Mouse (Mus musculus) embryonic facial prominence, embryonic 14.5 days (tissue): ENCODE results near the gene Rbm8a. TPM values are rescaled to one million over a fixed set of nuclear protein-coding genes. Genes with fewer than 3 reads are reported as not detected.
A peak's percentile ranks its signal among the peaks of the same experiment; 100 is the strongest.

Source experiments
- ATAC-seq: fragments of 200-750 bp; cut with Nextera tagmentation; 2 replicates; pipeline ENCODE4 v1.8.0; 2017; ENCODE audit warnings: low read depth, moderate number of reproducible peaks, moderate TSS enrichment
- DNase-seq: peaks from one replicate; pipeline ENCODE4 v3.0.0-alpha.2; 2015; ENCODE audit warnings: low spot score
- H3K27ac ChIP-seq: fragments of 300-500 bp; sonication (generic); replicated peaks from 2 replicates; pipeline ENCODE4 v1.5.1; 2014; ENCODE audit warnings: low read depth, mild to moderate bottlenecking, low read length, moderate library complexity
- H3K27me3 ChIP-seq: fragments of 300-500 bp; sonication (generic); replicated peaks from 2 replicates; pipeline ENCODE4 v1.6.1; 2014; ENCODE audit warnings: low read length; ENCODE audit not compliant: control insufficient read depth, insufficient read depth
- H3K36me3 ChIP-seq: fragments of 300-500 bp; sonication (generic); 2 replicates; pipeline ENCODE4 v1.6.1; 2014; ENCODE audit warnings: low read length, mixed read lengths; ENCODE audit not compliant: control insufficient read depth, insufficient read depth
- H3K4me1 ChIP-seq: fragments of 300-500 bp; sonication (generic); 2 replicates; pipeline ENCODE4 v1.6.1; 2014; ENCODE audit warnings: antibody characterized with exemption, low read length; ENCODE audit not compliant: control insufficient read depth, insufficient read depth
- H3K4me2 ChIP-seq: fragments of 300-500 bp; sonication (generic); 2 replicates; pipeline ENCODE4 v1.6.1; 2014; ENCODE audit warnings: low read depth, mild to moderate bottlenecking, low read length, moderate library complexity, mixed read lengths
- H3K4me3 ChIP-seq: fragments of 300-500 bp; sonication (generic); 2 replicates; pipeline ENCODE4 v1.5.1; 2014; ENCODE audit warnings: low read depth, mild to moderate bottlenecking, low read length
- H3K9ac ChIP-seq: fragments of 300-500 bp; sonication (generic); 2 replicates; pipeline ENCODE4 v1.6.1; 2014; ENCODE audit warnings: low read depth, mild to moderate bottlenecking, low read length, moderate library complexity, mixed read lengths
- H3K9me3 ChIP-seq: fragments of 300-500 bp; sonication (generic); 2 replicates; pipeline ENCODE4 v1.6.1; 2016; ENCODE audit warnings: low read length; ENCODE audit not compliant: control insufficient read depth
- WGBS: fragments of 180-500 bp; shearing (Covaris S2); extraction: QIAGEN DNeasy Blood & Tissue Kit; methylation state at CpG from one replicate; pipeline ENCODE4 v1.1.7; 2014; 5-methylcytosine and 5-hydroxymethylcytosine counted together
- polyA plus RNA-seq: library from polyadenylated mRNA; unstranded; fragments of >200 nt; fragmentation: Nextera tagmentation; extraction: Ambion mirVana; gene quantifications from 2 replicates; pipeline ENCODE4 v1.2.1, GENCODE M21; 2014

Rbm8a gene
- 122 and 127 TPM in 2 replicates for polyA plus RNA-seq

DNA sequence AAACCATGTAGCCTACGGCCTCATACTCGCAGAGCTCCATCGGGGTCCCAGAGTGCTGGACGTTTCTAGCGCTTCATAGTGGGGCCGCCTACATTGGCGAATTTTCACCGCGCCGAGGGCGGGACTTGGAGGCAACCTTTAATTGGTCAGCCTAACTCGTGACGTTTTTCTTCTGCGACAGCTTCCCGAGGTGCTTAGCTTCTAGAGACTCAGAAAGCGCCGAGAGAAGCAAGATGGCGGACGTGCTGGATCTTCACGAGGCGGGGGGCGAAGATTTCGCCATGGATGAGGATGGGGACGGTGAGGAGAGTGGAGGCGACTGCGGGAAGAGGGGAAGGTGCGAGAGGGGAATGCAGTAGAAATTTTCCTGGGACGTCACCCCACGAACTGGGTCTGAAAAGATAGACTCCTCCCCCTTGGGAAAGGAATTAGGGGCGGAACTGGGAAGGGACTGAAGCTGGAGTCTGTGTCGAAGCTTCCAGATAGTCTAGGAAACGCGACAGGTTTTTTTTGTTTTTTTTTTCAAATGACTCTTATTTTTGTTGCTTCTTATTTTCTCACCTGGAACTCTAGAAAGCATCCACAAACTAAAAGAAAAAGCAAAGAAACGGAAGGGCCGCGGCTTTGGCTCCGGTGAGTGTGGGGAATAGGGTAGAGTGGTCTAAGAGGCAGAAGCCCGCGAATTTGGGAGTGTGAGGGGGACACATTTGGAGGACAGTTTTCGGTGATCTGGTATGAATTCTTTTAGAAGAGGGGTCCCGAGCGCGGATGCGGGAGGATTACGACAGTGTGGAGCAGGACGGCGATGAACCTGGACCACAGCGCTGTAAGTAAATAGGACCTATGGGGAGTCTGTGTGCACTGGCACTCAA is at the start of gene Rbm8a:
Gene Rbm8a, plus strand, starts transcription at position 205 of the 872 bp plus-strand sequence.
- peaks cover 51% of the 10 kb centered on the region for H3K36me3 ChIP-seq
- WGBS: under 1% methylated on average over 48 of the region's 48 CpGs
- ATAC-seq: peak; percentile 97

DNA sequence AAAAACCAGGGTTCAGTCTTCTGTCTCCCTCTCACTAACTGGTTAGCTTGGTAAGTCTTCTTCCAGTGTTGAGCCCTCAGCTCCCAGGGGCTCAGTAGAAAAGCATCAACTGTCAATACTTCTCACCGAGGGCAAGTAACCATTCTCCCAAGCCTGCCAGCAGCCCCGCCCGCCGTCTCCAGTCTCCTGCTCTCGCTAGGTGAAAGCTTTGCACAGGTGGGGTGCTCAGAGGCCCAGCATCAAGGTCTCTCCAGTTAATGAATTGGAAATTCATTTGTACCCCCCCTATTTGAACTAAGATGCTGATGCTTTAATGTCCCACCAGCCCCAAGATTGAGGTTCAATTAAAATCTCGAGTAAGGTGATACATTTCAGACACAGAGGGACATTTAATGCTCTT is 48.6 kb upstream of the Rbm8a start:
- Histone ChIP-seq H3K27ac (no peak overlapping the region), H3K9me3 (no peaks in the 10 kb centered on the region), H3K4me3 (no peak overlapping the region), H3K36me3 (peaks cover 5% of the 10 kb centered on the region; the same call in 1 of the 2 replicates), H3K4me1 (peaks cover 7% of the 10 kb centered on the region), H3K4me2 (no peak overlapping the region), H3K9ac (no peak overlapping the region), H3K27me3 (no peaks in the 10 kb centered on the region)
- no peak for DNase-seq
- WGBS: 46% methylated on average over 6 of the region's 6 CpGs
- no peak for ATAC-seq

More for the DNA sequence above, at the start of gene Rbm8a:
- Histone ChIP-seq H3K4me3 (peak within 1 kb of the TSS; percentile 50), H3K27ac (peak within 1 kb of the TSS; percentile 78), H3K9ac (peak within 1 kb of the TSS; percentile 79), H3K4me2 (peak within 1 kb of the TSS; percentile 81), H3K4me1 (peaks cover 8% of the 10 kb centered on the region), H3K27me3 (no peaks in the 10 kb centered on the region), H3K9me3 (no peaks in the 10 kb centered on the region)
- peak; percentile 100 for DNase-seq

DNA sequence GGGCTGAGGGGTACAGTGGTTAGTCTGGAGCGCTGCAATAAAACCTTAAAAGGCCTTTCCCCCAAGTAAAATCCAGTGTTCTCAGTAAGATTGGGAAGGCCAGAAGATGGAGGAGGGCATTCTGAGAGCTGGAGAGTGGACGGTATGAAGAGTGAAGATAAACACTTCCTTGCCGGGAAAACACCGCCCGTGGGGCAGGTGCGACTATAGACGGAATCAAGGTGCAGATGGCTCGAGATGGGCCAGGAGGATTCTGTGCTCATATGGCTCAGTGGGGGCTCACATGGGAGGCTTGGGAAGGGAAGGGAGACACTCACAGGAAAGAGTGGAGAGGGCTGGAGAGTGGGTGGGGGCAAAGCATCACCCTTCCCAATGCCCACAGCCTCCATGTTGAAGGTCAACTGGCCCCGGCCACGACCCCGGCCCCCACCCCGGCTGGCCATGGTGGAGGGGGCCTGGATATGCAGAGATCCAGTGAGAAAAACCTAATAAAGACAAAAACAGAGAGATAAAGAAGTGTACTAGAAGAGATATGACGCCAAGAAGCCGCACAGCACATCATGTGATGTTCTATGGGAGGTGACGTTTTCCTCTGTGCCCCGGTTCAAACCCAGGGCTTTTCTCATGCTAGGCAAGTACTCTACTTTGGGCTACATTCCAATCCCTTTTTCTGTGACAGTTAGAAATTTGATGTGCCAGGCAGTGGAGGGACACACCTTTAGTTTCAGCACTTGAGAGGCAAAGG is 47.8 kb upstream of the Rbm8a start:
- Histone ChIP-seq H3K36me3 (peaks cover 5% of the 10 kb centered on the region; the same call in 1 of the 2 replicates), H3K27me3 (no peaks in the 10 kb centered on the region), H3K4me1 (peaks cover 4% of the 10 kb centered on the region; the same call in 1 of the 2 replicates), H3K4me2 (no peak overlapping the region), H3K4me3 (no peak overlapping the region), H3K27ac (no peak overlapping the region), H3K9ac (no peak overlapping the region), H3K9me3 (no peaks in the 10 kb centered on the region)
- DNase-seq (no peak), ATAC-seq (no peak)
- 79% methylated on average over 16 of the region's 16 CpGs for WGBS

- no peaks in the 10 kb centered on the region for H3K9me3 ChIP-seq
- no peak for DNase-seq
- no peak overlapping the region for H3K4me2 ChIP-seq
- no peak for ATAC-seq
- H3K4me1 ChIP-seq: no peaks in the 10 kb centered on the region
- 89% methylated on average over 5 of the region's 5 CpGs for WGBS
- H3K27me3 ChIP-seq: no peaks in the 10 kb centered on the region
- no peak overlapping the region for H3K27ac ChIP-seq
- no peak overlapping the region for H3K4me3 ChIP-seq
- H3K36me3 ChIP-seq: peaks cover 5% of the 10 kb centered on the region; the same call in 1 of the 2 replicates
- no peak overlapping the region for H3K9ac ChIP-seq
Measured at GRCm38 (mm10) chr3:96583386-96583785, 46.3 kb upstream of the Rbm8a start.

GRCm38 (mm10) chr3:96590657-96591056 is 39.1 kb upstream of the Rbm8a start:
- no peak for DNase-seq
- Histone ChIP-seq H3K4me2 (no peak overlapping the region), H3K4me1 (peaks cover 3% of the 10 kb centered on the region; the same call in 1 of the 2 replicates), H3K9me3 (no peaks in the 10 kb centered on the region), H3K27ac (no peak overlapping the region), H3K27me3 (peaks cover 5% of the 10 kb centered on the region), H3K36me3 (no peaks in the 10 kb centered on the region), H3K4me3 (no peak overlapping the region), H3K9ac (no peak overlapping the region)
- WGBS: 79% methylated on average over 4 of the region's 4 CpGs
- ATAC-seq: no peak

GRCm38 (mm10) chr3:96593374-96593773 is 36.4 kb upstream of the Rbm8a start:
- peak overlapping the region; percentile 63; the same call in 1 of the 2 replicates for H3K27ac ChIP-seq
- H3K27me3 ChIP-seq: peaks cover 7% of the 10 kb centered on the region
- peak overlapping the region; percentile 70 for H3K4me2 ChIP-seq
- H3K4me1 ChIP-seq: peaks cover 19% of the 10 kb centered on the region
- ATAC-seq (no peak), DNase-seq (no peak)
- WGBS: 2% methylated on average over 10 of the region's 10 CpGs
- no peaks in the 10 kb centered on the region for H3K36me3 ChIP-seq
- H3K9ac ChIP-seq: peak overlapping the region; percentile 80
- H3K9me3 ChIP-seq: no peaks in the 10 kb centered on the region
- H3K4me3 ChIP-seq: peak overlapping the region; percentile 72

DNA sequence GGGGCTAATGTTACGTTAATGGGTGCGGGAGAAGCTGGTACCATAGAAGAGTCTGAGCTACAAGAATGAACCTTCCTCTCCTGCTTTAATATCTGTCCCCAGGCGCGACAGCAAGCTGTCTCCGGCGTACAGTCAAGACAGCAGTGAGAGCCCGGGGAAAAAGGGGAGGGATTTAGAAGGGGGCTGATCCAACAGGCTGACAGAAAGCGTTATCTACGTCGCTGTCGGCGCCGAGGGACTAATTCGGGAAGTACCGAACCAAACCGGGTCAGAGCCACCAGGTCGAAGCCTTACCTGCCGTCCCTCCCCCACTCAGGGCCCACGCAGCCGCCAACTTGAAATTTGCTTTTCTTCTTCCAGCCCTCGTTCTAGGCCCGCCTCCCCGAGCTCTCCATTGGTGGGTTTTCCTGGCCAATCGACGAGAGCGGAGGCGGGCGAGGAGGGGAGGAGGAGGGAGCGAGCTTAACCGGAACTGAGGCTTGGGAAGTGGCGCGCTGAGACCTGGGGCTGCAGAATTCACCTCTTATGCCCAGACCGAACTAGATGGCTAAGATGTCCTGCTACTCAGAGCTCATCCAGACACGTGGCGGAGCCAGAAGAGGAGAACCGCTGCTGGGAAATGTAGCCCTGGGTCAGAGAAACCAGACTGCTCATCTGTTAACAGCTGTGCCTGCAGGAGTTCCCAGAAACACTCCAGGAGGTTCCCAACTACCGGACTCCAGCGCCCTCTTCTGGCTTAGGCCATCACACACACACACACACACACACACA is 35.8 kb upstream of the Rbm8a start, which contains the start of gene Polr3gl:
Gene Polr3gl, minus strand, starts transcription at position 392 of the 771 bp plus-strand sequence.
- peak; percentile 91 for ATAC-seq
- H3K27me3 ChIP-seq: peaks cover 7% of the 10 kb centered on the region
- DNase-seq: peak; percentile 97
- H3K9me3 ChIP-seq: no peaks in the 10 kb centered on the region
- H3K4me1 ChIP-seq: peaks cover 24% of the 10 kb centered on the region
- no peaks in the 10 kb centered on the region for H3K36me3 ChIP-seq
- peak within 1 kb of the TSS; percentile 63; the same call in 1 of the 2 replicates for H3K27ac ChIP-seq
- H3K4me3 ChIP-seq: peak within 1 kb of the TSS; percentile 72
- WGBS: under 1% methylated on average over 36 of the region's 38 CpGs
- H3K4me2 ChIP-seq: peak within 1 kb of the TSS; percentile 70
- H3K9ac ChIP-seq: peak within 1 kb of the TSS; percentile 80

GRCm38 (mm10) chr3:96594851-96595250 is 34.9 kb upstream of the Rbm8a start:
- no peaks in the 10 kb centered on the region for H3K9me3 ChIP-seq
- ATAC-seq (no peak), DNase-seq (no peak)

More at GRCm38 (mm10) chr3:96594851-96595250, 34.9 kb upstream of the Rbm8a start:
- Histone ChIP-seq H3K36me3 (no peaks in the 10 kb centered on the region), H3K4me3 (no peak overlapping the region), H3K4me1 (peaks cover 24% of the 10 kb centered on the region), H3K27me3 (peaks cover 7% of the 10 kb centered on the region), H3K9ac (no peak overlapping the region), H3K4me2 (no peak overlapping the region), H3K27ac (no peak overlapping the region)
- 71% methylated on average over 5 of the region's 5 CpGs for WGBS
